Mouse (Mus musculus): ENCODE results near the gene 4933405L10Rik.

Gene 4933405L10Rik

GRCm38 (mm10) chr8:105707498-105708403, at the start of gene 4933405L10Rik, which contains the start of gene Enkd1:
TSS of gene 4933405L10Rik (plus strand) at chr8:105707655.
TSS of gene Enkd1 (minus strand) at chr8:105708210.
- peak; percentile 89 for DNase-seq (ENCODE audit: low spot score)

- DNase-seq (ENCODE audit: low spot score), result no peak
Measured at GRCm38 (mm10) chr8:105661167-105661566, 46.3 kb upstream of the 4933405L10Rik start.

- no peak for DNase-seq (ENCODE audit: low spot score)
Measured at GRCm38 (mm10) chr8:105677891-105678290, 29.6 kb upstream of the 4933405L10Rik start.

GRCm38 (mm10) chr8:105685325-105685724, 22.1 kb upstream of the 4933405L10Rik start:
- DNase-seq (ENCODE audit: low spot score), result no peak

GRCm38 (mm10) chr8:105685796-105686308, 21.6 kb upstream of the 4933405L10Rik start, which contains the start of gene Carmil2:
TSS of gene Carmil2 (plus strand) at chr8:105686274.
- DNase-seq (ENCODE audit: low spot score), result no peak

- no peak for DNase-seq (ENCODE audit: low spot score)
Measured at GRCm38 (mm10) chr8:105686551-105686950, 20.9 kb upstream of the 4933405L10Rik start.

GRCm38 (mm10) chr8:105687512-105687911, 19.9 kb upstream of the 4933405L10Rik start:
- no peak for DNase-seq (ENCODE audit: low spot score)

- peak; percentile 64 for DNase-seq (ENCODE audit: low spot score)
Measured at GRCm38 (mm10) chr8:105688242-105688752, 19.2 kb upstream of the 4933405L10Rik start.

- DNase-seq (ENCODE audit: low spot score), result no peak
Measured at GRCm38 (mm10) chr8:105689256-105689982, 18.0 kb upstream of the 4933405L10Rik start.

GRCm38 (mm10) chr8:105689983-105690360, 17.5 kb upstream of the 4933405L10Rik start:
- DNase-seq (ENCODE audit: low spot score), result no peak

- DNase-seq (ENCODE audit: low spot score), result no peak
Measured at GRCm38 (mm10) chr8:105690978-105691377, 16.5 kb upstream of the 4933405L10Rik start.

- no peak for DNase-seq (ENCODE audit: low spot score)
Measured at GRCm38 (mm10) chr8:105692449-105693182, 14.8 kb upstream of the 4933405L10Rik start.

GRCm38 (mm10) chr8:105693648-105694047, 13.8 kb upstream of the 4933405L10Rik start:
- peak; percentile 48 for DNase-seq (ENCODE audit: low spot score)

GRCm38 (mm10) chr8:105694051-105694799, 13.2 kb upstream of the 4933405L10Rik start:
- no peak for DNase-seq (ENCODE audit: low spot score)

- no peak for DNase-seq (ENCODE audit: low spot score)
Measured at GRCm38 (mm10) chr8:105695080-105695780, 12.2 kb upstream of the 4933405L10Rik start.

GRCm38 (mm10) chr8:105697196-105697780, 10.2 kb upstream of the 4933405L10Rik start:
- no peak for DNase-seq (ENCODE audit: low spot score)

GRCm38 (mm10) chr8:105698734-105699133, 8.7 kb upstream of the 4933405L10Rik start:
- DNase-seq (ENCODE audit: low spot score), result no peak

- DNase-seq (ENCODE audit: low spot score), result no peak
Measured at GRCm38 (mm10) chr8:105699488-105700215, 7.8 kb upstream of the 4933405L10Rik start.

- DNase-seq (ENCODE audit: low spot score), result no peak
Measured at GRCm38 (mm10) chr8:105700566-105700965, 6.9 kb upstream of the 4933405L10Rik start.
